Mouse (Mus musculus): Measurements from ENCODE around the gene Rprd2. TPM values are rescaled to one million over a fixed set of nuclear protein-coding genes. Genes with fewer than 3 reads are reported as not detected.
A peak's percentile ranks its signal among the peaks of the same experiment; 100 is the strongest.

Gene Rprd2
- polyA plus RNA-seq, 1 experiment = 12.1 TPM

DNA sequence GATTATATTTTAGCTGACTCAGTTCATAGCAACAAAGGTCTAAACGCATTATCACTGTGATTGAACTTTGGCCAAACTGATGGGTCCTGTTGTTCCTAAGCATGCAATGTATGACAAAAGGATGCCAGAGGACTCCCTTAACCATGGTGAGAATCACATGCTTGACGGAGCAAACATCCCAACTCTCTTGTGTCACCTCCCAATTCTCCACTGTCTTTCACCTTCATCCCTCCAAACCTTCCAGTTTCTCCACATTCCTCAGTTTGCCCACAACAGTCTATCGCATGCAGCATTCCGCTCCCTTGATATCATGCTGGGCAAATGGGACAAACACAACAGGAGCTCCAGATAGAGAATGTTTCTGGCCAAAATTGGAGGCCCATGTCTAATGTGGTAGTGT lies 33.2 kb downstream of the Rprd2 start:
- 88% methylated on average over 4 of the region's 4 CpGs for WGBS
- TF ChIP-seq POLR2A (IDR thresholded peaks at IDR 0.05; ENCODE audit: borderline replicate concordance, extremely low read depth, low read depth, low read length) = no peak
- no peak for TF ChIP-seq CTCF (IDR thresholded peaks at IDR 0.05; ENCODE audit: insufficient read depth, low read length)
- Histone ChIP-seq H3K4me1 (ENCODE audit: control insufficient read depth, insufficient read depth, low read length) (no peaks in the 10 kb centered on the region; the same call in 1 of the 2 replicates), H3K4me3 (replicated peaks; ENCODE audit: extremely low read depth, low read depth, low read length) (no peak overlapping the region)
- no peak for DNase-seq

DNA sequence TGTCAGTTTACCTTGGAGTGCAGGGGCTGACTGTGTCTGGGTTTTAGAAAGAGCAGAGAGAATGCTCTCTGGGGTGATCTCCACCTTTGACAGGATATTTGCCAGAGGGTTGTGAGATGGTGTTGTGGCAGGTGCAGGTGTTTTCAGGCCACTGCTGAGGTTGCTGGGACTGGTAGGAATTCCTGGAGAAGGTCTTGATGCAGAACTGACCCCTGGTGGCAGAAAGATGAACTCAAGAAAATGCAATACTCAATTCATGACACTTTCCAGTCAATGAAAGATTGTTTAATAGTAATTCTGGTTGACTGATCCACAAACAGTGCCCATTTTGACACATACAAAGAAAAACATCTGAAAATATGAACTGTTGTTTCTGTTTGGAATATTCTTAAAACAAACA lies 46.7 kb downstream of the Rprd2 start:
- Histone ChIP-seq H3K4me1 (ENCODE audit: control insufficient read depth, insufficient read depth, low read length) (no peaks in the 10 kb centered on the region), H3K4me3 (replicated peaks; ENCODE audit: extremely low read depth, low read depth, low read length) (no peak overlapping the region)
- TF ChIP-seq POLR2A (IDR thresholded peaks at IDR 0.05; ENCODE audit: borderline replicate concordance, extremely low read depth, low read depth, low read length) (no peak), CTCF (IDR thresholded peaks at IDR 0.05; ENCODE audit: insufficient read depth, low read length) (peak; percentile 44; the same call in 1 of the 2 replicates)
- no peak for DNase-seq

DNA sequence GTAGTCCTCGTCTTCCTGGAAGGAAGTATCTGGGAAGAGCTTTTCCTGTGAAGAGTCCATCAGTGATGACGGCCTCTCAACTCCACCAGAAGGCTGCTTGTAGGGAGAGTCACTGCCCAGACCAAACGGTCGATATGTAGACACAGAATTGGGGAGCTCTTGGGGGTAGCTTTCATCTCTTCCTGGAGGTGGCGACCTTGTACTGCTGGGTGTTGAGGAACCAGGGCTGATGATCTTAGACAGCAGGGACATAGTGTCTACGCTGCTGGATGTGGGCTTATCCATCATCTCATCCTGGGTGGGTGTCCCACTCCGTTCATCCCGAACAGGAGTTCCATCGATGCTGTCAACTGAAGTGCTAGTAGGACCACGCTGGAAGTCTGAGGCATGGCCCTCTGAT lies 53.1 kb downstream of the Rprd2 start:
- H3K4me1 ChIP-seq (ENCODE audit: control insufficient read depth, insufficient read depth, low read length) = no peaks in the 10 kb centered on the region; the same call in 1 of the 2 replicates
- TF ChIP-seq POLR2A (IDR thresholded peaks at IDR 0.05; ENCODE audit: borderline replicate concordance, extremely low read depth, low read depth, low read length) (no peak), CTCF (IDR thresholded peaks at IDR 0.05; ENCODE audit: insufficient read depth, low read length) (no peak)
- WGBS = 84% methylated on average over 10 of the region's 10 CpGs
- H3K4me3 ChIP-seq (replicated peaks; ENCODE audit: extremely low read depth, low read depth, low read length) = no peak overlapping the region
- no peak for DNase-seq

DNA sequence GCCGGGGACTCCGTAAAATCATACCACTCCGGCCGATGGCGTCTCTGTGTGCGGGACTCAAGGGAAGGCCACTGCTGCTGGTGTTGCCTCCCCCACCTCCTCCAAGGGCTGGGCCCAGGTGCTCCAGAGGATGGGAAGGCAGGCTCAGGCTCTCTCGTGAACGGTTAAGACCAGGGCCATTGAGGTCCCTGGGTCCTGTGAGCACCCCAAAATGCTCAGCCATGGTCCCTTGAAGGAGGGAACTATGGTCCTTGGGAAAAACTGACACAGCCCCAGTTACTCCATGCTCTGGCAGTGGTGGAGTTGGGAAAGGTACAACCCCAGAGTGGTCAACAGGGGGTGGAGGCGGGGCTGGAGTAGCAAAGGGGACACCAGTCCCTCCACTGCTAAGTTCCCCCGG lies 54.9 kb downstream of the Rprd2 start:
- no peak for DNase-seq
- H3K4me3 ChIP-seq (replicated peaks; ENCODE audit: extremely low read depth, low read depth, low read length) = no peak overlapping the region
- no peaks in the 10 kb centered on the region; the same call in 1 of the 2 replicates for H3K4me1 ChIP-seq (ENCODE audit: control insufficient read depth, insufficient read depth, low read length)
- 75% methylated on average over 10 of the region's 10 CpGs for WGBS
- no peak for TF ChIP-seq POLR2A (IDR thresholded peaks at IDR 0.05; ENCODE audit: borderline replicate concordance, extremely low read depth, low read depth, low read length)
- no peak for TF ChIP-seq CTCF (IDR thresholded peaks at IDR 0.05; ENCODE audit: insufficient read depth, low read length)

DNA sequence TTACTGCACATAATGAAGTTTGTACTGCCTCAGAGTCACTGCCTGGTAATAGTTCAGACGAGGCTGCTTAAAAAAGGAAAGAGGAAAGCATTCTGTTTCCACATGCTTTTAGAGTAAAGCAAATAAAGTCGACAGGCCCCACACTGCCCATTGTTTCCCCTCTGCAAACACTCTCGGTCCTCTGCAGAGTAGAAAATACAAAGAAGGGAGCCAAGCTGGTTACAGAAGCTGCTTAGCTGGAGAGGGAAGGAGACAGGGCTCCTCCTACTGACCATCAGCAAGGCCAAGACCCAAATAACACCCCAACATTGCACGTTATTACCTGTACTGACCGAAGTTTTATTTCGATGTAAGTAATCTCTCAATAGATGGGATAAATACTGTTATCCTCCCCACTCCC lies 55.7 kb downstream of the Rprd2 start:
- DNase-seq = peak; percentile 20
- Histone ChIP-seq H3K4me1 (ENCODE audit: control insufficient read depth, insufficient read depth, low read length) (no peaks in the 10 kb centered on the region; the same call in none of the 2 replicates), H3K4me3 (replicated peaks; ENCODE audit: extremely low read depth, low read depth, low read length) (no peak overlapping the region)
- WGBS = 41% methylated on average over 6 of the region's 6 CpGs
- TF ChIP-seq CTCF (IDR thresholded peaks at IDR 0.05; ENCODE audit: insufficient read depth, low read length) (0 out of 2 replicates have a peak, but pooled peaks have one; percentile 38), POLR2A (IDR thresholded peaks at IDR 0.05; ENCODE audit: borderline replicate concordance, extremely low read depth, low read depth, low read length) (no peak)

DNA sequence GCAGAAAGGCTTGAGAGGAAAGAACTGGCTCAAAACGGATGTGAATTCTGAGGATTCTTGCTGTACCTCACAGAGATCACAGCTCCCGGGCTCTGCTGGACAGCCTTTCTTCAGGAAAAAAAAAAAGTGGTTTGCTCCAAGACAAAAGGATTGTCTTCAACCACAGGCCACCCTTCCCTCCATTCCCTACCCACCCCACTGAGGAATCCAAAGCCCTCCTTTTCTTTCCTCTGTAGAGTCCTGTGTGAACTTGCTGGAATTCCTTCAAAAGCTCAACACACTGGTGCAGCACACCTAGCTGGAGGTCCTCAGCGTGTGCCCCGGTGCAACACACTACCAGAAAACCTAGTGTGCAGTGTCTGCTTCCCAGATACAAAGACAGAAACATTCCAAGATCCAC lies 56.9 kb downstream of the Rprd2 start:
- no peaks in the 10 kb centered on the region; the same call in none of the 2 replicates for H3K4me1 ChIP-seq (ENCODE audit: control insufficient read depth, insufficient read depth, low read length)
- WGBS = 67% methylated on average over 4 of the region's 4 CpGs
- TF ChIP-seq POLR2A (IDR thresholded peaks at IDR 0.05; ENCODE audit: borderline replicate concordance, extremely low read depth, low read depth, low read length) = no peak
- no peak for TF ChIP-seq CTCF (IDR thresholded peaks at IDR 0.05; ENCODE audit: insufficient read depth, low read length)
- H3K4me3 ChIP-seq (replicated peaks; ENCODE audit: extremely low read depth, low read depth, low read length) = no peak overlapping the region
- DNase-seq = no peak

DNA sequence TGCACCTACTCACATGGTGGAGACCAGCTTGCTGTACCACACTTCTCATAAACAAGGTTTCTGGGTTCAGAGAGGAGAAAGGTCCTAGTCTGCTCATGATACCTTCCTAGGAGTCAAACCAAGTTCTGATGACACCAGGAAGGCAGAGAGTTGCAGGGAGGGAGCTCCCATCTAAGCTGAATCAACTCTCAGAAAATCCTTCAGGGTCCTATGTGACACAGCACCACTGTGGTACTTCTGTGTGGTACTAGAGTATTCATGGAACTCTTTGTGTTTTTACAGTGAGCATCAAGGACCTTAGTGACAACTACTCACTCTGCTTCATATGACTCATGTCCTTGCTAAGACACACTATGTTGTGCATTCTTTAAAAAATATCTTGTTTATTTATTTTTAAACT lies 58.0 kb downstream of the Rprd2 start:
- no peaks in the 10 kb centered on the region; the same call in none of the 2 replicates for H3K4me1 ChIP-seq (ENCODE audit: control insufficient read depth, insufficient read depth, low read length)
- H3K4me3 ChIP-seq (replicated peaks; ENCODE audit: extremely low read depth, low read depth, low read length) = no peak overlapping the region
- no peak for DNase-seq
- no peak for TF ChIP-seq CTCF (IDR thresholded peaks at IDR 0.05; ENCODE audit: insufficient read depth, low read length)
- no peak for TF ChIP-seq POLR2A (IDR thresholded peaks at IDR 0.05; ENCODE audit: borderline replicate concordance, extremely low read depth, low read depth, low read length)

DNA sequence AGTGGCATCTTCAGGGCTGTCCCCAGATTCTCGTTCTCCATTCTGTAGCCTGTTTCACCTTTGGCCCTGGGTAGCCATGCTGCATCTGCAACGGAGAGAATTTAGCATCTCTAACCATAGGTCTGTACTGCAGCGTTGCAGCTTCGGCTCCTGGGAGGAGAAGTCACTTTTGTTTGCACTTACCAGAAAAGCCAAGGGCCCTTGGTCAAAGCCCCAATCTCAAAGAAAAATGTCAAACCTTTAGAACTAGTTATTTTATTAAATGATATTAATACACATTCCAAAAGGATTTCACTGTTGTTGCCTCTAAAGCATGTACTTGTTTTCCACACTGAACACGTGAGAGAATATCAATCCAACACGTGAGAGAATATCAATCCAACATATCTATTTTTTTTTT lies 58.6 kb downstream of the Rprd2 start, which contains the start of gene Tars2:
Gene Tars2 (minus strand): TSS at position 101 of the 400 bp plus-strand sequence.
- 81% methylated on average over 6 of the region's 6 CpGs for WGBS
- Histone ChIP-seq H3K4me1 (ENCODE audit: control insufficient read depth, insufficient read depth, low read length) (no peaks in the 10 kb centered on the region; the same call in none of the 2 replicates), H3K4me3 (replicated peaks; ENCODE audit: extremely low read depth, low read depth, low read length) (no peak within 1 kb of the TSS)
- no peak for DNase-seq
- no peak for TF ChIP-seq CTCF (IDR thresholded peaks at IDR 0.05; ENCODE audit: insufficient read depth, low read length)

DNA sequence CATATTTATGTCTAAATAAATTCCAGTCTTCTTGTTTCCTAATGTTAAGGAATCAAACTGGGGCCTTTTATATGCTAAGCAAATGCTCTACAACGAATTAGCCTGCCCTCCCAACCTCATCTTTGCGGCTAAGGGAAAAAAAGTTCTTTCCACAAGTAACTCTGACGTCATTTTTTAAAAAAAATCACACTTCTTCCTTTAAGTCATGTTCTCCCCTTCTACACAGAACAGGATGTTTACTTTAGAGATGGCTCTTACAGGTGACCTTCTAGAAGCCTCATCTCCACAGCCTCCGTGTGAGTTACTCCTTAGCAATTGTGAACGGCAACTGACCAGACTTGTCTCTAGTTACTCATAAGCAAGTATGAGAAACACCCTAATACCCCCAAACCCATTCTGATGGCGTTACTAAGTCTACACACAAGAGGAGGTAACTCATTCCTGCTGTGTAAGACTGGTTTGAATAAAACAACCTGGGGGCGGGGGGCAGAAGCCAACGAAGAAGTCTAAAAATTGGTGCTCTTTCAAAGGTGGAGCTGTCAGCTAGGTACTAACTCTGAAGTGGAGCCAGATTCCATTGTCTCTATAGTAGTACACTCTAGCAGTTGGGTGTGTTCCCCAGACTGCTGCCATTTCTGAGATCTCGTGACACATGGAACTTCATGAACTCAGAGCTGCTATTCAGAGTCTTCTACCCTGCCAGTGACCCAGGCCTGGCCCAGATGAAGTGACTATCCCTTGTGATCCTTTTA lies 60.0 kb downstream of the Rprd2 start:
- H3K4me3 ChIP-seq (replicated peaks; ENCODE audit: extremely low read depth, low read depth, low read length) = no peak overlapping the region
- TF ChIP-seq CTCF (IDR thresholded peaks at IDR 0.05; ENCODE audit: insufficient read depth, low read length) = no peak
- no peak for TF ChIP-seq POLR2A (IDR thresholded peaks at IDR 0.05; ENCODE audit: borderline replicate concordance, extremely low read depth, low read depth, low read length)
- WGBS = 31% methylated on average over 9 of the region's 9 CpGs
- DNase-seq = no peak
- no peaks in the 10 kb centered on the region; the same call in none of the 2 replicates for H3K4me1 ChIP-seq (ENCODE audit: control insufficient read depth, insufficient read depth, low read length)

DNA sequence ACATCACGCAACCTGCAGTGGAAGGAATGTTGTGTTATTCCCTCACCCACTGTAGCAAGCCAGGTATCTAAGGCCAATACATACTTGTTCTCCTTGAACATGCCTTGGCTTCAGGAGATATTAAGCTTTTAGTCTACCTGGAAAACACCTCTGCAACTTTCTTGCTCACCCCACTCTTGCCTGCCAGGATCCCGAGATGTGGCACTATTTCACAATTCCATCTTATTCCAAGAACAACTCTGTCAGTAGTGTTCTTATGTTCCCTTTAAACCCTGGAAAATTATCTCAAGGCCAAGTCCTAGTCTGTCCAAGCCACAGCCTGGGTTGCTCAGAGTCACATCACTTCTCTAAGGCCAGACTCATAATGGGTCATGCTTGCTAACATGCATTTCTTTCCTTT lies 61.9 kb downstream of the Rprd2 start:
- WGBS = 65% methylated on average over 2 of the region's 2 CpGs
- Histone ChIP-seq H3K4me3 (replicated peaks; ENCODE audit: extremely low read depth, low read depth, low read length) (no peak overlapping the region), H3K4me1 (ENCODE audit: control insufficient read depth, insufficient read depth, low read length) (no peaks in the 10 kb centered on the region; the same call in 1 of the 2 replicates)
- DNase-seq = no peak
- TF ChIP-seq POLR2A (IDR thresholded peaks at IDR 0.05; ENCODE audit: borderline replicate concordance, extremely low read depth, low read depth, low read length) (no peak), CTCF (IDR thresholded peaks at IDR 0.05; ENCODE audit: insufficient read depth, low read length) (no peak)

Data from lung, adult 2 months (tissue).